Mouse (Mus musculus) heart, postnatal 0 days (tissue): ENCODE measurements around the gene Gsc2.

Experiments
- CTCF ChIP-seq: IDR thresholded peaks from 2 replicates; pipeline ENCODE4 v1.5.1; 2016; ENCODE audit warnings: antibody characterized with exemption, control low read depth, low read depth
- EP300 ChIP-seq: IDR thresholded peaks from 2 replicates; pipeline ENCODE4 v1.6.1; 2016; ENCODE audit warnings: antibody characterized with exemption, low read depth

- TF ChIP-seq CTCF (no peak), EP300 (no peak)
Observed at GRCm38 (mm10) chr16:17882196-17882595, 32.7 kb downstream of the Gsc2 start.
